Mouse (Mus musculus) urinary bladder, postnatal 25 days (tissue): ENCODE data around the gene Dppa3.
"Not testable (repeated sequence)": the region's sequence is repeated elsewhere in the genome, so short reads cannot be mapped to it uniquely, and the experiment has no call there.

Experiments used
- DNase-seq: peaks from one replicate; pipeline ENCODE4 v3.0.0; 2022; ENCODE audit warnings: low spot score

Gene Dppa3

GRCm38 (mm10) chr6:122612426-122612825, 13.8 kb upstream of the Dppa3 start:
- no peak for DNase-seq

- DNase-seq: no peak
Measured at GRCm38 (mm10) chr6:122614047-122614446, 12.2 kb upstream of the Dppa3 start.

GRCm38 (mm10) chr6:122616022-122616421, 10.2 kb upstream of the Dppa3 start:
- no peak for DNase-seq

GRCm38 (mm10) chr6:122621066-122621465, 5.1 kb upstream of the Dppa3 start:
- DNase-seq: no peak

DNA sequence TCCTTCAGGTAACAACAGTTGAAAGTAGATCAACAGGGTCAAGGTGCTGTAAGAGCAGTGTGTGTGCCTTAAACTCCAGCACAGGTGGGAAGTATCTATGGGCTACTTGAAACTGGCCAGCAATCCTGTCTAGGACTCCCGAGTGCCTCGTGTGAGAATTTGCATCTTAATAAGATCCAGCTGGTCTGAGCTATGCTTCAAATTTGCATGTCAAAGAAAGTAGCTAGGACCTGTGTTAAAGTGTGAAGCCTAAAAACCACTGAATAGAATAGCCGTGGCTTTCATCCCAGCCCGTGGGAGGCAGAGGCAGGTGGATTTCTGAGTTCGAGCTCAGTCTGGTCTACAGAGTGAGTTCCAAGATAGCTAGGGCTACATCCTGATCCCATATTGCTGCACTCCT, 1.7 kb upstream of the Dppa3 start:
- DNase-seq: no peak

DNA sequence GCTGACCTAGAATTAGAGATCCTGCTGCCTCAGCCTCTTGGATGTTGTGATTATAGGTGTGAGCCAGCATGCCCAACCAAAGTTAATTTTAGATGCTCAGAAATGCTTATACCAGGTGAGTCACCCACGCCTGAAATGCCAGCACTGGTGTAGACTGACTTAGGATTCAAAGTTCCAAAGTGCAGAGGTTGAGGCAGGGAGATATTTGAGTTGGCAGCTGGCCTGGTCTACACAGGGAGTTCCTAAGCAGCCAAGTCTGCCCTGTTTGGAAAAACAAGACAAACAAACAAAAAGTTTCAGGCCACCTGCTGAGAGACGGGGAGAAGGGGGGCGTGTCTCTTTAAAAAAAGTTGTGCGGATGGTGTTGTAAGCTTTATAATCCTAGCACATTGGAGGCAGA, 1.1 kb upstream of the Dppa3 start:
- no peak for DNase-seq

DNA sequence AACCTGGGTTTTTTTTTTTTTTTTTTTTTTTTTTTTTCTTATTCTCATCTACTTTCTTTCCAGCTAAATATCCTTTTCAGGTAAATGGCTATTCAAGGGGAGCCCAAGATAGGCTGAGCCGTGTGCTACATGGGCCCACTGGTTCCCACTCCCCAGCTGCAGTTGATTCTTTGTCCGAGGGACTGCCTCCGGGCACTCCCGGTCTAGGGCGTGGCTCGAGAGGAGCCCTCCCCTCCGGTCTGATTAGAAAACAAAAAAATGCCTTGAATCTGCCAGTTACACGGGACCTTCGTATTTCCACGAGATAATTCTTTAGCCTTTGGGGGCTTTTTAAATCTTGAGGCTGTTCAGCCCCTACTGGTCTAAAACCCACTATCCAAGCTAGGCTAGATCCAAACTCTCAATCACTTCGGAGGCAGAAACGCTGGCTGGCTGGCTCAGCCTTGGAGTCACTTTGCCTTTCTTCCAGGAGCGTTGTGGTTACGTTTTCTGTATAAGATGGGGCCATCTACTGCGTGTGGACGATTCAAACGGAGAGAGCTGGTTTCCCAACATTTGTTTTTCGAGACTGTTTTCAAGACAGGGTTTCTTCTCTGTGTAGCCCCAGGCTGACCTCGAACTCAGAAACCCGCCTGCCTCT, 1.4 kb downstream of the Dppa3 start:
- no peak for DNase-seq

DNA sequence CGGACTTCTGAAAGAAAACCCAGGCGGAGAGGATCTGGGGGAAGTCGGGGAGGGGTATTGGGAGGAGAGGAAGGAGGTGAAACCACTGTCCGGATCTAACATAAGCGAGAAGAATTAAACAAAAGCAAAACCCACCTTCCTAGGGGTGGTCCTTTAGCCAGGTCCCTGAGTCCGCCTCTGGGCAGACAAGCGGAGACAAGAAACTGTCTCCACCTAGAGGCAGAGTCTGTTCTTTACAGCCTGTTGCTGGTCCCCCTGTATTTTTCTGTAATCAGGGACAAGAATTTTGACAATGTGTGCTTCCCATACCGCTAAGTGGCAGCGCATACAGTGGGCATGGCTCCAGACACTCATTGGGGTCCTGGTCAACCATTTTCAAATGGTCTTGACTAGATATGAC, 7.2 kb downstream of the Dppa3 start:
- DNase-seq: no peak

DNA sequence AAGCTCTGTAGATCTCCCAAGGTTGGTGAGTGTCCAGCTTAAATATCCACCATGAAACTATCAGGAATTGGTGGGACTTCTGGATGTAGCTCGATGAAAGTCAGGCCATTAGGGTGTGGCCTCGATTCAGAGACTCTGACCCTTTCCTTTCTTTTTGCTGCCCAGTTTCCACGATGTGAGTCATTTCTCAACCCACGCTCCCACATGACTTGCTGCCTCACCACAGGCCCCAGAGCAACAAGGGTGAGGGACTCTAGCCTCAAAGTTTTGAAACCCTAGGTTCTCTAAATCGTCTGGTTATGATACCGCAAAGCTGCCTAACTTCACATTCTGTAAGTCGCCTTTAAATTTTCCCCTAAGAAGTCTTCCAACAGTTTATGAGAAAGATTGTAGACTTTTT, 9.1 kb downstream of the Dppa3 start:
- no peak for DNase-seq

DNA sequence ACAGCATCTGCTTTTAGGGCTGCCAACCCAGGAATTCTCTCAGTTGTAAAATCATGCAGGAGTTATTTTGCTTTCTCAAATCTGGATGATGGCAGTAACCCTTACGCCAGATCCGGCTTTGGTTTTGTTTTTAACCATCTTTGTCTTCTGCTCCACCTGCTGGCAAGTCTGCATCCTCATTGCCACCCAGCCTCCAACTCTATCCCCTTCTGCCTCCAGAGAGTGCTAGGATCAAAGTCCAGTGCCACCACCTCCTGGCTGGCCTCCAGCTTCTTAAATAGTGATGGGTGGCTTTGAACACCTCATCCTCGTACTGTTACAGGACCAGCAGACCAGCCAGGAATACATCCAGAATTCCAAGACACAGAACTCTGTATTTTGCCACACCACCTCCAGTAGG, 10.5 kb downstream of the Dppa3 start:
- no peak for DNase-seq

GRCm38 (mm10) chr6:122637566-122637965, 11.4 kb downstream of the Dppa3 start:
- DNase-seq: not testable (repeated sequence)

DNA sequence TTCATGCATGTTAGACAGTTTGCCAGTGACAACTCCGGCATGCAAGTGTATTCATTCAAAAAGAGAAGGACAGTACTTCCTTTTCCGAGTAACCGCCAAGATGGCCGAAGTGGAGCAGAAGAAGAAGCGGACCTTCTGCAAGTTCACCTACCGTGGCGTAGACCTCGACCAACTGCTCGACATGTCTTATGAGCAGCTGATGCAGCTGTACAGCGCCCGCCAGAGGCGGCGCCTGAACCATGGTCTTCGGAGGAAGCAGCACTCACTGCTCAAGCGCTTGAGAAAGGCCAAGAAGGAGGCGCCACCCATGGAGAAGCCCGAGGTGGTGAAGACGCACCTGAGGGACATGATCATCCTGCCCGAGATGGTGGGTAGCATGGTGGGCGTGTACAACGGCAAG, 18.0 kb downstream of the Dppa3 start:
- not testable (repeated sequence) for DNase-seq

GRCm38 (mm10) chr6:122649903-122650302, 23.7 kb downstream of the Dppa3 start:
- DNase-seq: no peak

- DNase-seq: no peak
Measured at GRCm38 (mm10) chr6:122650398-122650980, 24.3 kb downstream of the Dppa3 start.

- DNase-seq: no peak
Measured at GRCm38 (mm10) chr6:122654301-122654700, 28.1 kb downstream of the Dppa3 start.

GRCm38 (mm10) chr6:122657630-122658029, 31.4 kb downstream of the Dppa3 start:
- no peak for DNase-seq

DNA sequence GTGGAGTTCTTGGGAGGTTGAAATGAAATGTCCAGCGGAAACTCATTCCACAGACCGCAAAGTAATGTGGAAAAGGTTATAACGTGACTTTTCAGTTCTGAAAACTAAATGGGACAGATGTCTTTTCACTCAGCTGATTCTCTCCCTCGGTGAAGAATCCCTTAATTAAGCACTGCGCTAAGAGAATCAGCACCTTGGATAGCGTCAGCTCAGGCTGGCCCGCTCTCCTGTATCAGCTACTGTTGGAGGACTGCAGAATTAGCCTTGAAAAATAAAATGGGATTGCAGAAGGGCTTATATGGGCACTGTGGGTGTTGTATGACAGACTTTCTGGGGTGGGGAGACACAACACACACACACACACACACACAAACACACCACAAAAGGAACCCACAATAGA, 33.4 kb downstream of the Dppa3 start:
- no peak for DNase-seq

- peak; percentile 27 for DNase-seq
Measured at GRCm38 (mm10) chr6:122660601-122661379, 34.6 kb downstream of the Dppa3 start.

DNA sequence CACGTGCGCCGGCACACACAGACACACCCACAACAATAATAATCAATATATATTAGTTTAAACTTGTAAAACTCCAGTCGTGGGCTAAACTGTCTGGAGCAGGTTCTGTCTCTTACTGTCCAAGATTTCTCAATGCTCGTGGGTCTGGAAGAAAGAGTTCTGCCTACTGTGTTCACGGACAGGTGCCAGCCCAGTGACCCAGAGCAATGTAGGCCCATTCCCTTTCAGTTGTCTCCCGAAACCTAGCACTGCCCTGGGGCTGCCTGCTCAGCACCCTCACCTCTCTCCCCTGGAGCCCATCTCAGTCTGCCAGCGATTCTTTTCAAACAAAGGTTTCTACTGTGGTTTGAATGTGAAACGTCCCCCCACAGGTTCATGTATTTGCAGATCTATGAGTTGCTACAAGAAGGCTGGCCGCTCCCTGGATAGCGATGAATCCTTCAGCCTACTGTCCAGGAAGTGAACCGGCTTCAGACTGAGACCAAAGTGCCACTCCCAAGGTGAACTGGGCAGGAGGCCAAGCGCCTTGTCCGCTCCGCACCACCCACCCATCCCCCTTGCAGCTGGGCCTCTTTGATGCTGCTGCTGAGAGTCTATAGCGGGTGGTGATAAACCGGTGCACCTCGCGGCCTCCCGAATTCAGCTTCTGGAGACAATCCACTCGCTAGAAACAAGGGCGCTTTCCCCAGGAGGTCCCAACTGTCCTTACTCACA, 36.5 kb downstream of the Dppa3 start:
- DNase-seq: no peak

DNA sequence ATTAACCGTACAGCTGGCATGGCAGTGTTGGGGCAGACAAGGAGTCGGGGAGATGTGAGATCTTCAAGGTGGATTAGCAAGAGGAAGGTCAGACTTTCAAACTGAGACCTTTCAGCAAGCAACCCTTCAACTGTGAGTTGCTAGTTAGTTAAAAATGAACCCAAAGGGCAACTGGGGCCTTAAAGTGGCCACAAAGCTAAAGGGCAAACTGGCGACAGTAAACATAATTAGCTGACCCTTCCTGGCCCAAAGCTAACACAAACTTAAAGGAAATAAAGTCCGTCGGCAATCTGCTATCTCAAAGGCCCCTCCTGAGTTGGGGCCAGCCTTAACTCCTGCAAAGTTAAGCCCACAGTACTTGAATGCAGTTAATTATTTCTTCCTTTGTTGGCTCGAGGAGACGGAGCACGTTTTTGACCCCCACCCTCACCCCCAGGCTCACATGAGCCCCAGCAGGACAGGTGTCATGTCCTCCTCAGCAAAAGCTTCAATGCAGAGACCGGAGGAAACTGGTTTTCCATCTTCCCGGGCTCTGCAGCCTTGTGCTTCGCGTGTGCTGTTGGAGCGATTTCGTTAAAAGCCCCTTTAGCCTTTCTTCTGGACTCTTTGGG, 37.5 kb downstream of the Dppa3 start:
- DNase-seq: no peak

DNA sequence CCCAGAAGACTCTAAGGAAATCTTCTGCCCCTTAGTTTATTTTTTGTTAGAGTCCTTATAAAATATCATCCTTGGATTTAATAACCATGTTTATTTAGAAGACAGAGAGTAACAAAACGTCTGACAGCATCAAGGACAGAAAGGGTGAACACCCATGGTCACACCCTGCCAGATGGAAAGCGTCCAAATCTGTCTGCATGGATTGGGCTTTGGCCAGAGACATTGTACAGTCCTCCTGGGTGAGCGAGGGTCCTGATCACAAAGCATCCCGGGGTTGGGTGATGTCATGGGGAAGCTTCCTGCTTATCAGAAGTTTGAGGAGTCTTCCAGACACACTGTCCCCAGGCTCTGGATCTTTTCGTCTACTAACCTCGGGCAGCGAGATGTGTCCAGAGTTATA, 39.7 kb downstream of the Dppa3 start:
- DNase-seq: no peak

GRCm38 (mm10) chr6:122667715-122668114, 41.5 kb downstream of the Dppa3 start:
- no peak for DNase-seq
